Mouse (Mus musculus) midbrain, embryonic 11.5 days (tissue): ENCODE data around the gene Dgka. TPM values are rescaled to one million over a fixed set of nuclear protein-coding genes. Genes with fewer than 3 reads are reported as not detected.
"Not testable (repeated sequence)": the region's sequence is repeated elsewhere in the genome, so short reads cannot be mapped to it uniquely, and the experiment has no call there.

Experiments used
- ATAC-seq: fragments of 200-750 bp; cut with Nextera tagmentation; 2 replicates; pipeline ENCODE4 v1.8.0; 2017; ENCODE audit warnings: moderate TSS enrichment, moderate library complexity; ENCODE audit not compliant: low FRiP score
- DNase-seq: peaks from one replicate; pipeline ENCODE4 v3.0.0; 2015; ENCODE audit warnings: low spot score; ENCODE audit errors: missing footprints
- H3K27ac ChIP-seq: fragments of 300-500 bp; sonication (generic); 2 replicates; pipeline ENCODE4 v1.5.1; 2014; ENCODE audit warnings: low read depth, low read length
- H3K27me3 ChIP-seq: fragments of 300-500 bp; sonication (generic); 2 replicates; pipeline ENCODE4 v1.6.1; 2014; ENCODE audit warnings: mild to moderate bottlenecking, low read length, moderate library complexity, mixed read lengths; ENCODE audit not compliant: control insufficient read depth, insufficient read depth
- H3K36me3 ChIP-seq: fragments of 300-500 bp; sonication (generic); 2 replicates; pipeline ENCODE4 v1.6.1; 2014; ENCODE audit warnings: mild to moderate bottlenecking, low read length, moderate library complexity, mixed read lengths; ENCODE audit not compliant: control insufficient read depth, insufficient read depth
- H3K4me1 ChIP-seq: fragments of 300-500 bp; sonication (generic); 2 replicates; pipeline ENCODE4 v1.6.1; 2014; ENCODE audit warnings: low read length; ENCODE audit not compliant: control insufficient read depth, insufficient read depth
- H3K4me2 ChIP-seq: fragments of 300-500 bp; sonication (generic); 2 replicates; pipeline ENCODE4 v1.6.1; 2014; ENCODE audit warnings: mild to moderate bottlenecking, moderate library complexity
- H3K4me3 ChIP-seq: fragments of 300-500 bp; sonication (generic); 2 replicates; pipeline ENCODE4 v1.5.1; 2014; ENCODE audit warnings: low read depth, low read length
- H3K9ac ChIP-seq: fragments of 300-500 bp; sonication (generic); 2 replicates; pipeline ENCODE4 v1.6.1; 2014; ENCODE audit warnings: low read length
- H3K9me3 ChIP-seq: fragments of 300-500 bp; sonication (generic); 2 replicates; pipeline ENCODE4 v1.6.1; 2016; ENCODE audit warnings: low read length; ENCODE audit not compliant: control insufficient read depth
- WGBS: fragments of 180-500 bp; shearing (Covaris S2); extraction: QIAGEN DNeasy Blood & Tissue Kit; methylation state at CpG from one replicate; pipeline ENCODE4 v1.1.7; 2014; 5-methylcytosine and 5-hydroxymethylcytosine counted together
- polyA plus RNA-seq: library from polyadenylated mRNA; unstranded; fragments of >200 nt; fragmentation: Nextera tagmentation; extraction: Ambion mirVana; gene quantifications from 2 replicates; pipeline ENCODE4 v1.2.1, GENCODE M21; 2014

The Dgka gene
- polyA plus RNA-seq, 1 experiment from 2014 or later: 5.7 TPM

DNA sequence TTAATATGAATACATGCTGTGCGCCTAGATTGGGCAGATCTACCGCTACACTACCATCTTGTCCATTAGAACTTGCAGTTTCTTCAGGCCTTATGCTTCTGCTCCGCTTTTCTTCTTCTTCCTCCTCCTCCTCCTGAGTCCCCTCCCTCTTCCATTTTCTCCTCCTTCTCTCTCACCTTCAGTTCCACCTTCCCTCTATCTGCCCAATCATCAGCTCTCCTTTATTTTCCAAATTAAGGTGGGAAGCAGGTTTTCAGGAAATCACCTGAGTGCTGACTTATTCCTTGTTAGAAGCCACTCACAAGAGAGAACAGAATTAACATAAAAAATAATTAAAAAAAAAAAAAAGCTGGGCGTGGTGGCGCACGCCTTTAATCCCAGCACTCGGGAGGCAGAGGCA, 33.3 kb downstream of the Dgka start:
- not testable (repeated sequence) for H3K36me3 ChIP-seq, DNase-seq, H3K27me3 ChIP-seq, H3K9me3 ChIP-seq, H3K4me2 ChIP-seq, H3K27ac ChIP-seq, H3K9ac ChIP-seq, H3K4me1 ChIP-seq, H3K4me3 ChIP-seq, ATAC-seq
- WGBS: 92% methylated on average over 7 of the region's 7 CpGs

DNA sequence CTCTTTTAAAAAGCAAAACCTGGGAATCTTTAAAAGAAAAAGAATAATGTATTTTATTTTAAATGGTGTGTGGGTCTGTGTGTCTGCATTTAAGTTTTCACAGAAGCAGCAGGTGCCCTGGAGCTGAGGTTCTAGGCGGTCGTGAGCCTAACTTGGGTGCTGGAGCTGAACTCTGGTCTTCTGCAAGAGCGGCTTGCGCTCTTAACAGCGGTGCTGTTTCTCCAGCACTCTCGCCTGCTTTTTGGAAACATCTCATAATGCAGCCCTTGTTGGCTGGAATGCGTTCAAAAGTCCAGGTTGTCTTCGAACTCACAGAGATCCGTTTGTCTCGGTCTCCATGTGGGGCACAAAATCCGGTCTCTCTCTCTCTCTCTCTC, 39.4 kb downstream of the Dgka start:
- H3K36me3 ChIP-seq: peaks cover 4% of the 10 kb centered on the region; the same call in 1 of the 2 replicates
- no peaks in the 10 kb centered on the region for H3K27me3 ChIP-seq
- no peak for DNase-seq
- H3K4me3 ChIP-seq: peak overlapping the region; percentile 81
- peak overlapping the region; percentile 82 for H3K9ac ChIP-seq
- H3K4me2 ChIP-seq: peak overlapping the region; percentile 59
- 13% methylated on average over 11 of the region's 11 CpGs for WGBS
- H3K27ac ChIP-seq: peak overlapping the region; percentile 54; the same call in 1 of the 2 replicates
- no peaks in the 10 kb centered on the region for H3K9me3 ChIP-seq
- peak; percentile 39 for ATAC-seq
- H3K4me1 ChIP-seq: peaks cover 11% of the 10 kb centered on the region

DNA sequence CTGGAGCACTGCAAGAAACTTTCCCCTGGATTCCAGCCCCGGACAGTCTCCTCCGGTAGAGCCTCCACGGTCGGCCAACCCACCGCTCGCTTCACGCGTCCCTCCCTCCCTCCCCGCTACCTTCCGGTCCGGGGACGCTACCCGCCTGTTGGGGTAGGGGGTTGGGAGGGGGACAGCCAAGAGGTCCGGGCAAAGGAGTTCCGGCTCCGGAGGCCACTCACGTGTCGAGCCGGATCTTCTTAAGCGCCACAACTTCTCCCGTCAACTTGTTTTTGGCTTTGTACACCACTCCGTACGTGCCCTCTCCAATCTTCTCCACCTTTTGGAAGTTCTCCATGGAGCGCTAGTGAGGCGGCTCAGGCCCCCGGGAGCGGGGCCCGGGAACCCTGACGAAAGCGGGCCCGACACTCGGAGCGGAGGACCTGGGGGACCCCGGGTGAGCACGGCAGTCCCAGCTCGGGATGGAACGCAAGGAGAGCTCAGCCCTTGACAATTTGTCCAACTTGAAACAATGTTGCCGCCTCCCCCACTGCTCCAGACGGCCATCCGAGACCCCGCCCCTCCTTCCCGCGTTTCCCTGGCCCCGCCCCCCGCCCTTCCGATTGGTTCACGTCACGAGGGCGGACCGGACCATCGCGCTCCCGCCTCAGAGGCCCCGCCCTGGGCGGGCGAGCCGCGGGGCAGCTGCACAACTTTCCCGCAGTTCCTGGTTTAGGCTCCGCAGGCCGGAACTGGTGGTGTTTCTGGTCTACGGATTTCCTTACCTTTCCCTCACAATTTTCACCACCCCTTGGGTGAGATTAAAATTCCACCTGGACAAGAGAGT, 40.0 kb downstream of the Dgka start, which contains the start of gene Cdk2:
Gene Cdk2 (minus strand): TSS at position 541 of the 826 bp plus-strand sequence.
- H3K36me3 ChIP-seq: peaks cover 6% of the 10 kb centered on the region; the same call in 1 of the 2 replicates
- peak; percentile 96 for ATAC-seq
- peak; percentile 99 for DNase-seq

DNA sequence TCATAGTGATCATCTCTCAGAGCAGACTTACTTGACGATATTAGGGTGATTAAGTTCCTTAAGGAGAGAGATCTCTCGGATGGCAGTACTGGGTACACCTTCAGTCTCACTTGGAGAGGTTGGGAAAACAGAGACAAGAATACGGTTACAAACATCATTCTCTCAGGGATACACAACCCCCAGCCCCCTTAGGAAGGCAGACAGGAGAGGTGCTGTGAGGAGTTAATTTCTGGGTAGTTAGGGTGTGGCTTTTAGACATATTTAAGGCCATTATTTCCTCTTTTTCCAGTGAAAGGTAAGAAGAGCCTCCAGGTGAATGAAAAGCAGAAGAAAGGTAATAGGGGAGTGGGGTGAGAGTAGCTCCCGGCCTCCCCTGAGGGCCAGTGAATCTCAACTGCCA, 40.8 kb downstream of the Dgka start, which contains the start of gene Pmel:
Gene Pmel (plus strand): TSS at position 301 of the 400 bp plus-strand sequence.
- Histone ChIP-seq H3K9me3 (no peaks in the 10 kb centered on the region), H3K4me2 (peak within 1 kb of the TSS; percentile 59), H3K9ac (peak within 1 kb of the TSS; percentile 82), H3K4me1 (peaks cover 11% of the 10 kb centered on the region), H3K27me3 (no peaks in the 10 kb centered on the region), H3K4me3 (peak within 1 kb of the TSS; percentile 81), H3K27ac (peak within 1 kb of the TSS; percentile 81), H3K36me3 (peaks cover 6% of the 10 kb centered on the region)
- WGBS: 32% methylated on average over 4 of the region's 4 CpGs
- ATAC-seq (no peak), DNase-seq (no peak)

More for the DNA sequence above, 40.0 kb downstream of the Dgka start, which contains the start of gene Cdk2:
- H3K9me3 ChIP-seq: no peaks in the 10 kb centered on the region
- H3K4me1 ChIP-seq: peaks cover 11% of the 10 kb centered on the region
- peak within 1 kb of the TSS; percentile 81 for H3K27ac ChIP-seq
- peak within 1 kb of the TSS; percentile 82 for H3K9ac ChIP-seq
- H3K4me2 ChIP-seq: peak within 1 kb of the TSS; percentile 59
- peak within 1 kb of the TSS; percentile 81 for H3K4me3 ChIP-seq
- under 1% methylated on average over 62 of the region's 62 CpGs for WGBS
- H3K27me3 ChIP-seq: no peaks in the 10 kb centered on the region

DNA sequence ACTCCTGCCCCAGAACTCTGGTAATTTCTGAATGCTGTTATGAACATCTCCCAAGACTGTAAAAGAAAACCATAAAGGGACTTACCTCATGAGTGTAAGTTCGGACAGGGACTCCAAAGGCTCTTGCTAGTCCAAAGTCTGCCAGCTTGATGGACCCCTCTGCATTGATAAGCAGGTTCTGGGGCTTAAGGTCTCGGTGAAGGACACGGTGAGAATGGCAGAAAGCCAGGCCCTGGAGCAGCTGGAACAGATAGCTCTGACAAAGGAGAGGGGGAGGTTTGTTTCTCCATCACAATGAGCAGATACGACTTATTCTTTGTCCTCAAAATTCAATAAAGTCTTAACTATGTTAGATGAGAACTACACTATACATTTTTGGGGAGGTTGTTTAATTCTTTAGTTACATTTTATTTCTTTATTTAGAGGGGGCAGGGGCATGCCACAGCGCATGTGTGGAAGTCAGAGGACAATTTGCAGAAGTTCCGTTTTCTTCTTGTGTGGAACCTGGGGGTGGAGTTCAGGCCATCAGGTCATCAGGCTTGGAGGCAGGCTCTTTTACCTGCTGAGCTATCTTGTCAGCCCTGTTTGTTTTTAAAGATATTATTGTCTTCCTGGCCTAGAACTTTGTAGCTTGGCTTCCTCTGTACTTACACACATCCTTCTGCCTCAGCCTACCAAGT, 42.2 kb downstream of the Dgka start:
- ATAC-seq (no peak), DNase-seq (no peak)
- H3K4me1 ChIP-seq: peaks cover 11% of the 10 kb centered on the region
- H3K9ac ChIP-seq: no peak overlapping the region
- H3K27me3 ChIP-seq: no peaks in the 10 kb centered on the region
- no peak overlapping the region for H3K4me3 ChIP-seq
- H3K36me3 ChIP-seq: peaks cover 6% of the 10 kb centered on the region
- no peaks in the 10 kb centered on the region for H3K9me3 ChIP-seq
- 86% methylated on average over 6 of the region's 6 CpGs for WGBS
- no peak overlapping the region for H3K4me2 ChIP-seq
- H3K27ac ChIP-seq: no peak overlapping the region

DNA sequence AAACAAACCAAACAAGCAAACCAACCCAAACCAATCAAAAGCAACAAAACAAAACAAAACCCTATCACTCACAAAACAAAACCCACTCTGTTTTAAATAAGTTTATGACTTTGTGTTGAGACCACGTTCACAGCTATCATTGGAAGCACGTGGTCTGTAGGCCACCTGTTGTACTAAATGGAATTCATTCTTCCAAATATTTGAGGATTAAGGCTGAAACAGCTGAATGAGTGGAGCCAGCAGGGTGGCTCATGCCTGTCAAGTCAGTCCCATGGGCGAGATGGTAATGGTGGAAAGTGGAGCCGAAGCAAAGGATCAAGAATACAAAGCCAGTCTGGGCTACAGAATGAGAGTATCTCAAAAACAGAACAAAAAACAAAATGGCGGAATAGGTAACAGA, 43.9 kb downstream of the Dgka start:
- ATAC-seq (no peak), DNase-seq (no peak)
- Histone ChIP-seq H3K27ac (no peak overlapping the region), H3K27me3 (no peaks in the 10 kb centered on the region), H3K4me1 (peaks cover 11% of the 10 kb centered on the region), H3K4me3 (no peak overlapping the region), H3K4me2 (no peak overlapping the region), H3K9ac (no peak overlapping the region), H3K36me3 (peaks cover 6% of the 10 kb centered on the region), H3K9me3 (no peaks in the 10 kb centered on the region)
- 85% methylated on average over 5 of the region's 5 CpGs for WGBS

DNA sequence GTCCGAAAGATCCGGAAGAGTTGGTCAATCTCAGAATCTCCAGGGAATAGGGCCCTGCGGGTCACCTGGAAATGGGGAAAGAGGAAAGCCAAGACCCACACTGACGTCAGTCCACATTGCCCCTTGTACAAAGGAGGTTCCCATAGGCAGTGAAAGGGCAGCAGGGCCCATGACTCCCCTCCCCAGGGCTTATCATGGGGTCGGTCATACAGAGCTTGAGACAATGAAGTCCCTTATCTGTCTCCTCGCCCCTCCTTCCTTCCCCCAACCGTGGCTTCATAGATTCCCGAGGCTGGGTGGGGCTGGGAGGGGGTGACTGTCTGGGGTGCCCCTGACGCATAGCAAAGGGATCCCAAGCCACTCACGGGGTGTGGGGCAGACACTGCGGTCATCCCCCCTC, 45.0 kb downstream of the Dgka start:
- Histone ChIP-seq H3K4me1 (peaks cover 14% of the 10 kb centered on the region), H3K36me3 (peaks cover 6% of the 10 kb centered on the region), H3K4me2 (no peak overlapping the region), H3K9ac (no peak overlapping the region), H3K4me3 (no peak overlapping the region), H3K9me3 (no peaks in the 10 kb centered on the region), H3K27me3 (no peaks in the 10 kb centered on the region), H3K27ac (no peak overlapping the region)
- no peak for ATAC-seq
- 91% methylated on average over 11 of the region's 11 CpGs for WGBS
- no peak for DNase-seq

DNA sequence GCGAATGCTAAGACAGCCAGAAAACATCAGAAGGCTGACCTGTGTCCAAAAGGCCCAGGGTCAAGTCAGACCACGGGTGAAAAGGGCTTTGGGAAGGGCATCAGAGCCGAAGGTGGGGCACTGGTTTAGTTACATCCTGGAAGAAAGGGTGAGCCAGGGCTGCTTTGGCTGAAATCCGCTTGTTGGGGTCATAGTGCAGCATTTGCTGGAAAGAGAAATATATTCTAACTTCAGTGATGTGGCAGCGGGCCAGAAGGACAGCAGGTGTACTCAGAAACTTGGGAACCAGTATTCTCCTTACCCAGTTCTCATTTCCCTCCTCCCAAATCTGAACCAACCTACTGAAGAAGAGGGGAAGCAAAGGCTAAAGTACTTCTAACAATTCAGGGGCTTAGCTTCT, 45.6 kb downstream of the Dgka start:
- Histone ChIP-seq H3K4me3 (no peak overlapping the region), H3K27me3 (no peaks in the 10 kb centered on the region), H3K36me3 (peaks cover 6% of the 10 kb centered on the region), H3K9me3 (no peaks in the 10 kb centered on the region), H3K27ac (no peak overlapping the region), H3K4me2 (no peak overlapping the region), H3K4me1 (peaks cover 14% of the 10 kb centered on the region), H3K9ac (no peak overlapping the region; the same call in 1 of the 2 replicates)
- DNase-seq (no peak), ATAC-seq (no peak)
- WGBS: 86% methylated on average over 5 of the region's 5 CpGs
